Mouse (Mus musculus) intestine, embryonic 14.5 days (tissue): ENCODE results near the gene Atg10. TPM values are rescaled to one million over a fixed set of nuclear protein-coding genes. Genes with fewer than 3 reads are reported as not detected.

ENCODE experiments used
- ATAC-seq: fragments of 200-750 bp; cut with Nextera tagmentation; replicated peaks from 2 replicates; pipeline ENCODE4 v1.8.0; 2017; ENCODE audit warnings: low read depth, moderate number of reproducible peaks, moderate TSS enrichment, moderate library complexity; ENCODE audit not compliant: low FRiP score, low TSS enrichment
- DNase-seq: peaks from one replicate; pipeline ENCODE4 v3.0.0-alpha.2; 2018; ENCODE audit warnings: low spot score
- H3K27ac ChIP-seq: fragments of 300-500 bp; sonication (generic); 2 replicates; pipeline ENCODE4 v1.5.1; 2014; ENCODE audit warnings: low read depth, mild to moderate bottlenecking, control low read depth
- H3K27me3 ChIP-seq: fragments of 300-500 bp; sonication (generic); replicated peaks from 2 replicates; pipeline ENCODE4 v1.6.1; 2014; ENCODE audit warnings: low read length, control low read depth; ENCODE audit not compliant: control insufficient read depth, insufficient read depth
- H3K36me3 ChIP-seq: fragments of 300-500 bp; sonication (generic); 2 replicates; pipeline ENCODE4 v1.6.1; 2014; ENCODE audit warnings: low read length, control low read depth; ENCODE audit not compliant: control insufficient read depth, insufficient read depth
- H3K4me1 ChIP-seq: fragments of 300-500 bp; sonication (generic); replicated peaks from 2 replicates; pipeline ENCODE4 v1.6.1; 2014; ENCODE audit warnings: low read length, control low read depth, mixed read lengths; ENCODE audit not compliant: control insufficient read depth, insufficient read depth
- H3K4me2 ChIP-seq: fragments of 300-500 bp; sonication (generic); 2 replicates; pipeline ENCODE4 v1.6.1; 2014; ENCODE audit warnings: low read length
- H3K4me3 ChIP-seq: fragments of 300-500 bp; sonication (generic); 2 replicates; pipeline ENCODE4 v1.5.1; 2014; ENCODE audit warnings: low read depth, low read length, control low read depth, mixed read lengths
- H3K9ac ChIP-seq: fragments of 300-500 bp; sonication (generic); 2 replicates; pipeline ENCODE4 v1.6.1; 2014; ENCODE audit warnings: mild to moderate bottlenecking, low read length
- H3K9me3 ChIP-seq: fragments of 300-500 bp; sonication (generic); 2 replicates; pipeline ENCODE4 v1.6.1; 2016; ENCODE audit warnings: low read length, control low read depth; ENCODE audit not compliant: control insufficient read depth
- WGBS: fragments of 180-500 bp; shearing (Covaris S2); extraction: QIAGEN DNeasy Blood & Tissue Kit; methylation state at CpG from one replicate; pipeline ENCODE4 v1.1.7; 2014; 5-methylcytosine and 5-hydroxymethylcytosine counted together
- polyA plus RNA-seq: library from polyadenylated mRNA; unstranded; fragments of >200 nt; fragmentation: Nextera tagmentation; extraction: Ambion mirVana; gene quantifications from 2 replicates; pipeline ENCODE4 v1.2.1, GENCODE M21; 2014

Atg10 gene
- polyA plus RNA-seq, 1 experiment from 2014 or later, result 14.5 TPM

DNA sequence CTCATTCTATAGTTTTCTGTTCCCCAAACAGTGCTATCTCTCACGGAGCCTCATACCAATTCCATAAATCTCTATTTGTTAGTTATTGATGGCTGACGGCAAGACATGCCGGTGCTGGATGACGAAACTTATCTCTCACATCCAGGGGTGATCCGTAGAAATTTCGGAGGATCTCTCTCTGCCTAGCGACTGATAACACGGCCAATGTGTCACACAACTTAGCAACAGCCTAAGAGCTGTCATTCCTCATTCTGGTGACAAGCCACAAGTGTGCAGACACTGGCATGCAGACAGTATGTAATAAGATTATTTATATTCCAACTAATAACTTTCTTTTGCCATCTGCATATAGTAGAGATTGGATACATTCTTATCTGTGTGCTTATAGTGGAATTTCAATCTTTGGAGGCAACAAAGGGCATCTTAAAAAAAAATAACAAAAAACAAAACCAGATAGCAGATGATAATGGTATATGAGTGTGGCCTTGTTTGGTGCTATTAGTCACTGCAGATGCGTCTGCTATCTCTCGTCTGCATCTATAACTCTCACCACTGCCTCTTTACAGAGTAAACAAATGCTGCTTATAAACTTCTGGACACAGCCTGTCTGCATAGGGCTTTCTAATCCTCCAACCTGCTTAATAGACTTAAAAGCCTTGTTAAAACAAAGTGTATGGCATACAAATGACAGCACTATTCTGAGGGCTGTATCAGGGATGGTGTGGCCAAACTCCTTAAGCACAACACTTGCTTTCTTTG is 253.3 kb downstream of the Atg10 start:
- H3K27me3 ChIP-seq, result no peaks in the 10 kb centered on the region
- H3K9me3 ChIP-seq, result no peaks in the 10 kb centered on the region
- 58% methylated on average over 10 of the region's 10 CpGs for WGBS
- H3K27ac ChIP-seq, result no peak overlapping the region
- no peak overlapping the region for H3K4me3 ChIP-seq
- H3K36me3 ChIP-seq, result no peaks in the 10 kb centered on the region
- DNase-seq (no peak), ATAC-seq (no peak)
- no peaks in the 10 kb centered on the region for H3K4me1 ChIP-seq
- no peak overlapping the region for H3K4me2 ChIP-seq
- no peak overlapping the region for H3K9ac ChIP-seq

DNA sequence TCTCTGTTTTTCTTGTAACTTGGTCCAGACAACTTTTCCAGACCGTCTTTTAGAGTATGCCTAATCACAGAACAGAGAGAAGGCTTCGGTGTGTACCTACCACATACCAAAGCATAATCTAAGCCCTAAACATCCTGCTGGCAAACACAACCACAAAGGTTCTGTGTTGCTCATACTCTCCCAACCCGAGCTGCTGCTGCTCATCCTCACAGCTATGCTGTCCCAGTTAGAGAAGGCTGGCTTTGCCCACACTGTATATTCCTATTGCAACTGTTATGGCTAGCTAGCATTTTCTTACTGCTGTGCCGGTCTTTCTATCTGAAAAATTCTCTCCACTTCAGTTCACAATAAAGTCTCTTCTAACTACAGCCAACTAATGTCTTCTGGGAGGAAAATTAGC is 254.8 kb downstream of the Atg10 start:
- H3K27me3 ChIP-seq, result no peaks in the 10 kb centered on the region
- H3K9ac ChIP-seq, result no peak overlapping the region
- no peaks in the 10 kb centered on the region for H3K9me3 ChIP-seq
- ATAC-seq (no peak), DNase-seq (no peak)
- no peak overlapping the region for H3K27ac ChIP-seq
- no peak overlapping the region for H3K4me2 ChIP-seq
- no peaks in the 10 kb centered on the region for H3K36me3 ChIP-seq
- 62% methylated on average over 4 of the region's 4 CpGs for WGBS
- no peaks in the 10 kb centered on the region for H3K4me1 ChIP-seq
- H3K4me3 ChIP-seq, result no peak overlapping the region

DNA sequence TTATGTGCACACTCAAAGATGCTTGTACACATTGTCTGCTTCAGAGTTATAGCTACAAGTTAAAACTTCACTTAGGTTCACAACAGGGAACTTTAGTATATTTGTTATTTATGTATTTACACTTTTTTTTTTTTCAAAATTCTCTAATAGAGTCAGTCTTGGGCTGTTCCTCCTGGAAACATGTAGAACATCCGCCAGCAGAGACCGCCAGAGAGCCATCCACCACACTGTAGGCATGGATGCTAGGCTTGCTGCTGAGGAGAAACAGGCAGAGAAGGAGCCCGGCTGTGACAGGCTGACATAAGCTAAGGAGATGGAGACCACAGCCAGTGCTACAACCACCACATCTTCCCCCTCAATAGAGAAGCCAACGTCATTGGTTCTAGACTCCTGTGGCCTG is 256.3 kb downstream of the Atg10 start:
- no peaks in the 10 kb centered on the region for H3K9me3 ChIP-seq
- H3K4me2 ChIP-seq, result no peak overlapping the region
- DNase-seq, result peak; percentile 87
- H3K4me1 ChIP-seq, result no peaks in the 10 kb centered on the region
- no peak overlapping the region for H3K9ac ChIP-seq
- WGBS, result 5% methylated on average over 4 of the region's 4 CpGs
- H3K36me3 ChIP-seq, result no peaks in the 10 kb centered on the region
- H3K27ac ChIP-seq, result no peak overlapping the region
- no peak overlapping the region for H3K4me3 ChIP-seq
- no peaks in the 10 kb centered on the region for H3K27me3 ChIP-seq
- peak; percentile 36; the same call in 1 of the 2 replicates for ATAC-seq

- H3K36me3 ChIP-seq, result no peaks in the 10 kb centered on the region
- no peak overlapping the region for H3K9ac ChIP-seq
- 77% methylated on average over 8 of the region's 8 CpGs for WGBS
- no peak overlapping the region for H3K27ac ChIP-seq
- no peak for DNase-seq
- H3K4me2 ChIP-seq, result no peak overlapping the region
- no peak for ATAC-seq
- no peak overlapping the region for H3K4me3 ChIP-seq
- no peaks in the 10 kb centered on the region for H3K4me1 ChIP-seq
- no peaks in the 10 kb centered on the region for H3K27me3 ChIP-seq
- no peaks in the 10 kb centered on the region for H3K9me3 ChIP-seq
Measured at GRCm38 (mm10) chr13:90965996-90966395, 257.8 kb downstream of the Atg10 start.

DNA sequence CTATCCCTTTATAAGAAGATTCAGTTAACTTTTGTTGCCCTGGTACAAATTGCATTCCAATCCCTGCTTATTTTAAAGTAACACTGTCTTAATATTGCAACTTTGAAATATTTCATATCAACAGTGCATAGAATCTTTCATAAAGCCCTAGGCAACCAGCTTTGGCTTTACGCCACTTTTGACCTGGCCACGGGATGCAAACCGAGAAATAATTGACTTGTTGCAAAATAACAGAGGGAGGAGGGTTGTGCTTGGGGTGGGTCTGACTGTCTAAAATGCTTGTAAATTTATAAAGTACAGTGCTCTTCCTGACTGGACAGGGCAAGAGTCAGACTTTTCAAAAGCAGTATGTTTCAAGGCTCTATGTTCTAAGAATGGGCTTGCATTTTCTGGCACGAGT is 259.3 kb downstream of the Atg10 start:
- WGBS, result 86% methylated on average over 4 of the region's 4 CpGs
- no peak for ATAC-seq
- H3K4me1 ChIP-seq, result no peaks in the 10 kb centered on the region
- no peaks in the 10 kb centered on the region for H3K27me3 ChIP-seq
- no peak overlapping the region for H3K27ac ChIP-seq
- no peak overlapping the region for H3K9ac ChIP-seq
- H3K9me3 ChIP-seq, result no peaks in the 10 kb centered on the region
- no peaks in the 10 kb centered on the region for H3K36me3 ChIP-seq
- H3K4me2 ChIP-seq, result no peak overlapping the region
- no peak for DNase-seq
- no peak overlapping the region for H3K4me3 ChIP-seq

DNA sequence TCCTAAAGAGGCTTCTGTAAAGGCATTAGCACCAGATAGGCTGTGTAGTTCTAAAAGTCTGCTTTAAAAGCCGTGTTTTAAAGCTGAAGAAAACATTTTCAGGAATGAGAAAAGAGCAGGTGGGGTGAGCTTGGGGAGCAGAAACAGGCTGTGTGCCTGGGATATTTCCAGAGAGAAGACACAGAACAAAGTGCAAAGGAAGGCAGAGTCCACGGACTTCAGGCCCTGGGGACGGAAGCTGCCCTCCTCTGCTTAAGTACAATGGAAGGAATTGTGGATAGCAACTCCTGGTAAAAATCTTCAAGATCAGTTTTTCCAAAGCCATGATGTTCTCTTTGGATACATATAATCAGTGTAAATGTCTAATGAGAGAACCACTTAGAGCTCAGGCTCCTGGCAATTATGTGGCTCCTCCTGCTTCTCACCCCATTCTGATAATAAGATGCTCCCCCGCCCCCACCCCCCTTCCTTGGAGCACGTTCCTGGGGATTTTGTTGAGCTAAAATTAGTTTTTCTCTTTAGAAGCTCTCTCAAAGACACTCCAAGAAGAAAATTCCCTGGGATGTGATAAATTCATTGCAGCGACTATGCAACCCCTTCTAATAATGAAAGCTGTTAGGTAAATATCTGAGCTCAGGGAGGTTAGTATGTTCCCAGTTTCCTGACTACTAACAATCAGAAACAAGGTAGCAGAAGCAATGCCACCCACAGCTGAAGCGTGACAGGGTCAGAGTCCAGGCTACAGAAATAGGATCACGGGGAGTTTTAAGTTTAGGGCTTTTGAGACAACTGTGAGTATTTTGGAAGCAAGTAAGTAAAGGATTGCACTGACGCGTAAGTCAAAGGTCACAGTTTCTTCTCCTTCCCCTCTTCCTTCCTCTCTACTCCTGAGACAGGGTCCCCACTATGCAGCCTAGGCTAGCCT is 260.7 kb downstream of the Atg10 start:
- no peaks in the 10 kb centered on the region for H3K4me1 ChIP-seq
- no peak overlapping the region for H3K9ac ChIP-seq
- no peak overlapping the region for H3K4me3 ChIP-seq
- H3K4me2 ChIP-seq, result no peak overlapping the region
- H3K27me3 ChIP-seq, result no peaks in the 10 kb centered on the region
- ATAC-seq, result no peak
- DNase-seq, result no peak
- H3K36me3 ChIP-seq, result no peaks in the 10 kb centered on the region
- H3K27ac ChIP-seq, result no peak overlapping the region
- WGBS, result 67% methylated on average over 10 of the region's 10 CpGs
- no peaks in the 10 kb centered on the region for H3K9me3 ChIP-seq

DNA sequence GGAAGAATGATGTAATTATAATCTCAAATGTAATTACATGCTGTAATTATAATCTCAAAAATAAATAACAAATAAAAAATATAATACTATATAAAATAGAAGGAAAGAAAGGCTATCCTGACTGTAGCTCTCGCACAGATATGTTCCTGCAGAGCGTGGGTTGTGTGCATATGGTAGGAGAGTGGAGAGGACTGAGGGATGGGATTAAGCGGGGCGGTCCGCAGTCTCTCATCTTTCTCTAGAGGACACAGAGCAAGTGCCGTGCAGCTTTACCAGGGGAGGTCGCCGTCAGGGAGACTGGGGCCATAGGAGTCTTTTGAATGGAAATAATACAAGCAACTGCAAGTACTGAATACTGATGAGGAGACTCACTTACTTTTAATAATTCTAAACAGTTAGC is 263.2 kb downstream of the Atg10 start:
- ATAC-seq (no peak), DNase-seq (no peak)
- Histone ChIP-seq H3K4me1 (no peaks in the 10 kb centered on the region), H3K36me3 (no peaks in the 10 kb centered on the region), H3K27ac (no peak overlapping the region), H3K27me3 (no peaks in the 10 kb centered on the region), H3K9me3 (no peaks in the 10 kb centered on the region), H3K4me3 (no peak overlapping the region), H3K4me2 (no peak overlapping the region), H3K9ac (no peak overlapping the region)
- WGBS, result 92% methylated on average over 8 of the region's 8 CpGs

DNA sequence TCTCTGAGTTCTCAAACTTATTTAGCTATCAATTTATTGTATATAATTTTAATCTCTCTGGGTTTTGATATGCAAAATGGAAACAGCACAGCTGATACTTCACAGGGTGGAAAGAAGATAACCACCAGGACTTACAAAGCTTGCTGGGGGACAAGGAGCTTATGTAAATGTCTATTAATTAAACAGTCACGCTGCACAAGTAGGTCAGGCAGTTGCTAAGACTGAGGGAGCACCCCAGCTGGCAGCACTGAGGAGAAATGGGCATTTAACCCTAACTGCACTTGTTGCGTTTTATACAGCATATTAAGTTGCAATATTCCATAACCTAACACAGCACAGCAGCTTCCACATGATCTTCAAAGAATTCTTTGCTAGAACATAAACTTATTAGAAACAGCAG is 264.9 kb downstream of the Atg10 start:
- ATAC-seq (no peak), DNase-seq (no peak)
- Histone ChIP-seq H3K27me3 (no peaks in the 10 kb centered on the region), H3K4me3 (no peak overlapping the region), H3K9me3 (no peaks in the 10 kb centered on the region), H3K4me2 (no peak overlapping the region), H3K36me3 (no peaks in the 10 kb centered on the region), H3K27ac (no peak overlapping the region), H3K4me1 (no peaks in the 10 kb centered on the region), H3K9ac (no peak overlapping the region)
- 64% methylated on average over 2 of the region's 2 CpGs for WGBS
